Mouse (Mus musculus): ENCODE measurements around the gene Ankrd63.
"Not testable (repeated sequence)": the region's sequence is repeated elsewhere in the genome, so short reads cannot be mapped to it uniquely, and the experiment has no call there.

Ankrd63 gene

GRCm38 (mm10) chr2:118659998-118660452, 43.7 kb downstream of the Ankrd63 start:
- peak; percentile 47 for DNase-seq (ENCODE audit: low spot score)

- DNase-seq (ENCODE audit: low spot score): no peak
Observed at GRCm38 (mm10) chr2:118659493-118659892, 44.3 kb downstream of the Ankrd63 start.

GRCm38 (mm10) chr2:118659077-118659476, 44.7 kb downstream of the Ankrd63 start:
- DNase-seq (ENCODE audit: low spot score): no peak

- DNase-seq (ENCODE audit: low spot score): no peak
Observed at GRCm38 (mm10) chr2:118658457-118658856, 45.3 kb downstream of the Ankrd63 start.

GRCm38 (mm10) chr2:118656688-118657281, 47.0 kb downstream of the Ankrd63 start:
- DNase-seq (ENCODE audit: low spot score): no peak

GRCm38 (mm10) chr2:118650697-118651096, 53.1 kb downstream of the Ankrd63 start:
- DNase-seq (ENCODE audit: low spot score): not testable (repeated sequence)

Measured in layer of hippocampus, adult 11-12 months (tissue).